Mouse (Mus musculus) right cerebral cortex, postnatal 4 days (tissue): ENCODE measurements around the gene Xylt1.
A peak's percentile ranks its signal among the peaks of the same experiment; 100 is the strongest.

Source experiments
- DNase-seq: peaks from one replicate; pipeline ENCODE4 v3.0.0-alpha.2; 2022

Xylt1 gene

DNA sequence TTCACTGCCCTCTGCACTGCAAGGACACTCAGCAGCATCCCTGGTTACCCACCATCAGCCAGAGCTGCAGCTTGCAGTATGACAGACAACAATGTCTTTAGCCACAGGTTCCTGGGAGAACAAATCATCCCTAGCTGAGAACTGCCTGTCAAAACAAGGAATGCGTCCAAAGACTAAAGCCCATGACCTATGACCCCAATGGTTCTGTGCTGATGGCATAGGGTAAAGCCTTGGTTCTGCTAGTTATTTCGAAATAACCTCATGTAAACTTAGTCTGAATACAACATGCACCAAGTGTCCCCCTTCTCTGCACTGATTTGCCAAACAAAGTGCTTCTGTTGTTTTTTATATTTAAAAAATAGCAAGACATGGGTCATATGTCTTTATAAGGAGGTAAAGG lies 103.8 kb downstream of the Xylt1 start:
- no peak for DNase-seq

DNA sequence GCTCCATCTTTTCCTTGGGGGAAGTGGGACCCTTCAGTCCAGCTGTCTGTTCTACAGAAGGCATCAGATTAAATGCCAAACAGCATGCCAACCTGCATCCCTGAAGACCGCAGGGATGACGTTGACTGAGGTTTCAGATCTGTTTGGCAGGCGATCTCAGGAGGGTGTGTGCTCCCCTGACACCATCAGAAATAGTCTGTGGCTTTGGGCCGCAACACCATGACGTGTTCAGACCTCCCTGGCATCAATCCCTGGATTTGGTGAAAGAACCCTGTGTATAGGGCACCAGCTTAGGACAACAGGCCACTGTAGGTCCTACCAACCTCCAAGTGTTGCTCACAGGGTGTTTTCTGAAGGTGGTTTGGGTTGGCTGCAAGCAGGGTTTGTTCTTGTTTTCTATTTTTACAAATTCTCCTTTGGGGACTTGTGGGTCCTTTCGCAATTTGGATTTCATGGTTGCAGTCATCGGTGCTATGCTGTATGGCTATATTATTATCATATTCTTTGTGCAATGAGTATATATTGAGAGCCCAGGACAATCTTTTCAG lies 104.3 kb downstream of the Xylt1 start:
- no peak for DNase-seq

DNA sequence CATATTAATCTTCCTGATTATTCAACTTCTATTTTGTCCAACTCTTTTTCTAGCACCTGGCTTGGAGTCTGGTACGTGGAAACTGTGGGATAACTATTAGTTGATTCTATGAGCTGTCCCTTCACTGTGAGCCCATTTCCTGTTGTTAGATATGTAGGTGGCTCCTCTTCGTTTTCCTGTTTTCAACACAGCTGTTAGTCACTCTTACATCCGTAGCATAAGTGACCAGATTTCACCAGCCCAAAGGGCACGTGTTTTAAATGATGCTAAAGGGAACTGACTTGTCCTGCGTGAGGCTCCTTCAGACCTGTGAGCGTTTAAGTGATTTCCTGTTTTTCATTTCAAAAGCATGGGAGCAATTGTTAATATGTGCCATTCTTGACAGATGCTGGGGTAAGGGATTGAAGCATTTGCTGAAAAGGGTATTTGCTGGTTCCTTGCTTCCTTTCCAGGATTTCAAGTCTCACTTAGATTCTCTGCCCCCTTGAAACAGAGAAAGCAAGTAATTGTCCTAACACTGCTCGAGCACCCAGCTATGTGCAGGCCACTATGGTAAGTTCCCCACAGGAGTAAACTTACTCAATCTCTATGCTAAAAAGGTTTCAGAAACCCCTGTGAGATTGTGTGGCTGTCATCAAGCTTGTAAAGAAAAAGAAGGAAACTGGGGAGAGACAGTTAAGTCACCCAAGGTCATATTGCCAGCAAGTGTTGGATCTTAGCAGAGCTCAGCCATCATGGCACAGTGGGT lies 105.8 kb downstream of the Xylt1 start:
- DNase-seq = no peak

DNA sequence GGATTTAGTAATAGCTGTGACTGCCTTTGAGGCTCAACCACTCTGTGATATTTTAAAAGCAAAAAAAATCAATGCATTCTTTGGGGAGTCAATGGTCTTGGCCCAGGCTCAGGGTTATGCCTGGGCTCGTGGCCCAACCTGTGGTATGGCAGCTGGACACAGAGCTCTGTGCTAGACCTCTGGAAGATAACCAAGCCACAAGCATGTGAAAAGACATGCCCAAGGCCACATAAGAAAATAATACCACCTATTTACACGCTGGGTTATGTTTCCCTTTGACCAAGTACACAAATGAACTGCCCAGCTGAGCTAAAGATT lies 106.4 kb downstream of the Xylt1 start:
- DNase-seq = no peak

DNA sequence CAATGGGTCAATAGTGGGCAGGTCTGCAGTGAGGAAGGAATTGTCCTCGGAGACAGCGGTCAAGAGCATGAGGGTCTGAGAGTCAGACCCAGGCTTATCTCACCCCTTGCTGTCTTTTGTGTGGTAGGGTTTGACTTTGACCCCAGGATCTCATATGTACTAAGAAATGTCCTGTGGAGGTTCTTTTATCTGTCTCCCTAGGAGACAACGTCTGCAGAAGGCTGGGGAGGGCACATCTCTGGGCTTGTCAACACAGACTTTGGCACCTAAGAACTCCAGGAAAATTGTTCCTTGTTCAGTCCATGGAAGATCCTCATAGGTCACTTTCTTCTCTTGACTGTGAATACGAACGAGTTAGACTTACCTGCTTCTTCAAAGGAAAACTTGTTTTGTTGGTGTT lies 109.2 kb downstream of the Xylt1 start:
- DNase-seq = no peak

DNA sequence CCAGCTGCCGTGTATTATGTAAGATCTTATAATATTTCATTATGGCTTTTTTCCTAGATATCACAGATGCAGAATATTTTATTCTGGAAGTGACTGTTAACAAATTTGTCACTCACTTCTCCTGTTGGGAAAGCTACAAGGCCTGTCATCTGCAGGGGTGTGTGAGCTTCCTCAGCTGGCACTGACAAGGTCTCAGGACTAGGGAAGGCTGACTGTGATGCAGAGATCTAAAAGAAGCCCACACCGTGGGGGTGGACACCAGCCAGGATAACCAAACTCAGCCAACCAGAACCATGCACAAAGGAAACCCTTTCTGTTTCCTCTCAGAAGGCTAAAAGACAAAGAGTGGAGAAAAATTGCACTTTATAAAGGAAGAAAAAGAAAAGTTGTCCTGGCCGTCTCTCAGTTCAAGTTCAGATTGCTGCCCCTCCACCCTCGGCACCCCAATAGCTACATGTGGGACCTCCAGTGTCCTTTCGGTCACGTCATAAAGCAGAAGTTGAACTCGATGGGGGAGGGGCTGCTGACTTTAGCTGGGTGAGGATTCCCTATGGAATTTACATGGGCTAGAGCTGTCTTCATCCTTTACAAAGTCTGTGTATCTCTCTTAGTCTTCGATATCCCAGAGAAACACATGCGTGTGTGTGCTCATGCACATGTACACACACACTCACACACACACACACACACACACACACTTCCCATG lies 109.9 kb downstream of the Xylt1 start:
- DNase-seq = no peak

DNA sequence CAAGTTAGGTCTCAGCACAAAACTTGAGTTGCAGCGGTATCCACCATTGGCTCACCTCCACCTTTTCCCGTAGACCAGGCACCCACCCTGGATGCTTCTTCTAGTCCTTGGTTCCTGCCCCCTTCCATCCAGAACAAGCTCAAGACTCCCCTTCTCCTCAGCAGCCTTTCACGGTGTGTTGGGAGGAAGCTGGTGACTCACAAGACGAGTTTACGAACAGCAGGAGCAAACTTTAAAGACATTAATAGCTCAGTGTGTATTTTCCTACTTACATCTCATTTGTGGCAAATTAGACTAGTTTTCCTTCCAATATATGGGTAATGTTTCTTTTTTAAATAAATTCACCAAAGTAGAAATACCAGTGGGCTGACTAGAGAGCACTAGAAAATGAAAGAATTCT lies 110.7 kb downstream of the Xylt1 start:
- no peak for DNase-seq

DNA sequence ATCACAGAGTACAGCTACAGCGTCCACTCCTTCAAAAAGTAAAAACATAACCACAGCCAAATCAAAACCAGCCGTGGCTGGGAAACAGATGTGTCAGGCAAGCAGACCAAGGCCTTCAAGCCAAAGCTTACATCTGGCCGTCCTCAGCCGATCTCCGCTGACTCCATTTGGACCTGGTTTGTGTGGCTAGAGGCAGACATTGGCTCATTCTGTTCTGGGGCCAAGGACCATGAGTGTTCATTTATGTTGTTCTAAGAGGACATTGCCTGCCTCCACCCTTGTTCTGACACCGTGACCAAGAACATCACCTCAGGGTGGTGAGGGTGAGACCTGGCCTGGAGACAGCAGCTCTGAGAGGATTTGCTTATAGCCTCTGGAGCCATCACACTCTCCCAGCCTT lies 113.4 kb downstream of the Xylt1 start:
- no peak for DNase-seq

DNA sequence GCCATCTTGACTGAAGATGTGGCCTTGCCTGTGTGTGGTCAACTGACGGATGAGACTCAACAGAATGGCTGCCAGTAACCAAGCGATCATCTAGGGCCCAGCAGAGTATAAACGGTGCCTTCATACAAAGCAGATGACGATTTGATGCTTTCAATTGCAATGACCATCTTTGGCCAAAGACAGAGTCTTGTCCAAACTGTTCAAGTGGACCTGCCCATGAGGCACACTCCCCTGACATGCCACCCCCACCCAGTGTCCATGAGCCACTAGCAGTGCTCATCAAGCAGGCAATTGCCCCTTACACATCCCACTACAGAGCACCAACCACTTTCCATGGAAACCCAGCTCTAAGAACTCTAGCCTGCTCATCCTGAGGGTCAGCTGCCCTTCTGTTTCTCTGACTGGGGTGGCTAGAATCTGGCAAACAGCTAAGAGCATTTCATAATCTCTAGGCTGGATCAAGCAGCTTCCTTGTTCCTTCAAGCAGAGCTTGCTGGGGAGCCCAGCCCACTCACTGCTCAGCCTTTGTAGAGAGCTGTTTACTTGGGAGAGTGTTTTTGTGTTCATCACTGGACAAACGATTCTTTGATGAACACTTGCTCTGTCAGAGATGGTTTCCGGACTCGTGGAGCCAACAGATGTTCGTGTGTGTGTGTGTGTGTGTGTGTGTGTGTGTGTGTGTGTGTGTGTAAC lies 114.0 kb downstream of the Xylt1 start:
- DNase-seq = no peak

DNA sequence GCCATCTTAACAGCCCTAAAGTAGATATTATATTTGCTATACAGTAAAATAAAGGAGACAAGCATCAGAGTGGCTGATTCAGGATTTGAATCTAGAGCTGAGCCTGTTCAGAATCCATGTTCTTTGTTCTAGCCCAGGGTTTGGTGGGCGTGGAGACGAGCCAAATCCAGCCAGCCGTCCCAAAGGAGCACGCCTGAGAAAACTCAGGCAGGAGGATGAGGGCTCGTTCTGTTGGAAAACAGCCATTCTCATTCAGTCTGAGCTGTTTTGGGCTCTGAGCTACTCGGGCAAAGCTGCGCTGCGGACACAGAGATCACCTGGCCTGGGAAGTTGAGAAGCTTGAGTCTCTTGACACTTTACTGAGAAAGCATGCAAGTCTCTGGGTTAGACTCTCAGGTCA lies 115.0 kb downstream of the Xylt1 start:
- no peak for DNase-seq

DNA sequence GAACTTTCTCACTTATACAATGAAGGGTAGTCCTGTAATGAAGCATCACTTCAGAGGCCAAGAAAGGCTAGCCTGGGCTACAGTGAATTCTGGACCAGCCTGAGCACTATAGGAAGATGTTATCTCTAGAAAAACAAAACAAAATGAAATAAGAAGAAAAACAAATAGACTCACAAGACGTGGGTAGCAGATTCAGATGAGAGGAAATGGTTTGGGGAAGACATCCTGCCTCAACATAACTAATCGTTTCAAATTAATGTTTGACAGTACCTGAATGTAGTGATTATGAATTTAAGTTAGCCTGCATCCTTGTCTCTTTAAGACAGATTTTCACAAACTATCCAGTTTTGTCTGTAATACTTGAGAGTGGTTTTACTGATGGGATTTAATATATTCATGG lies 117.4 kb downstream of the Xylt1 start:
- no peak for DNase-seq

DNA sequence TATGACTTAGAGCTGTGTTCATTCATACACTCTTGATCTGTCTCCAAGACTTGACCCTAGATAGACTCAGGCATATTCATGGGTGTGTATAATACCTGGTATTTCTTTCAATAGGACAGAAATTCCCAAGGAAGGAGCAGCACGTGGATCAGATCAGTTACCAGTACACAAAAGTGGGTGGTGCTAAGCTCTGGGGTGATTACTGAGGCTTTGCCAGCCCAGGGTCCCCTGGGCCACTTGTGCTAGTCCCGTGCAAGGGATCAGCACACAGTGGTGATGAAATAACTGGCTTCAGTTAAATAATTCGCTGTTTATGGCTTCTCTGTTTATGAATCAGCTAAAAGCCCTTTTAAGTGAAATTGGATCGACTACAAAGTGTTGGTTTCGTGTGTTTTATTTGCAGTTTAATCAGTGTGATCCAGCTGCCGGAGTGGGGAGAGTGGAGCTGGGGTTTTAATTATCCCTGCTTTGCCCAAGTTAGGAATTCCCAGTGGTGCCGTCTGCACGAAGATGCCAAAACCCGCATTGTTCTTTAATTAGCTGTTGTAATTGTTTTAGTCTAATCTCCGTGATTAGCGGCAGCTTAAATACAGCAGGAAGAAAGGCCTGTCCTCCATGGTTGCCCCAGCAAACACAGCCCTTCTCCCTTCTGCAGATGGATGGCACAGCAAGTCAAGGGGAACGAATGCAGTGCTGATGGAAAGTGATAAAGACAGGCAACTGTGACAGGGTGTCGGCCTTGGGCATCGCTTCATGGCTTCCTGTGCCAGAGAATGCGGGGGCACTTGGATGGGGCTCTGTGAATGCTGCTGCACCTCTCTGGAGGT lies 120.8 kb downstream of the Xylt1 start:
- no peak for DNase-seq

DNA sequence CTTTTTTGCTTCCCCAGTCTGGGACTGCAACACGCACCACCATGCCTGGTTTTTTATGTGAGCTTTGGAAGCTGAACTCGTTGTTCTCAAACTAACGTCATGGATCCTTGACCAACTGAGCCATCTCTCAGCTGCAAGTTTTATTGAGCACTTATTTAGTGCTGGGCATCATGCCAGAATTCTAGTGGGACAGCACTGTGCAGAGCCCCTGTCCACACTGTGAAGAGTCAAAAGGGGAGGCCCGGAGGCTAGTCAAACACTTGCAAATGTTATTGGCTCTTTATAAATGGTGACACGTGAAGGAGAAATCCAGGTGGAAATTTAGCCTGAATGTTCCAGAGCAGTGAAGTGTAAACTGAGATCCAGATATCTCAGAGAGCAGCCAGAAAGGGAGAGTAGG lies 121.6 kb downstream of the Xylt1 start:
- no peak for DNase-seq

DNA sequence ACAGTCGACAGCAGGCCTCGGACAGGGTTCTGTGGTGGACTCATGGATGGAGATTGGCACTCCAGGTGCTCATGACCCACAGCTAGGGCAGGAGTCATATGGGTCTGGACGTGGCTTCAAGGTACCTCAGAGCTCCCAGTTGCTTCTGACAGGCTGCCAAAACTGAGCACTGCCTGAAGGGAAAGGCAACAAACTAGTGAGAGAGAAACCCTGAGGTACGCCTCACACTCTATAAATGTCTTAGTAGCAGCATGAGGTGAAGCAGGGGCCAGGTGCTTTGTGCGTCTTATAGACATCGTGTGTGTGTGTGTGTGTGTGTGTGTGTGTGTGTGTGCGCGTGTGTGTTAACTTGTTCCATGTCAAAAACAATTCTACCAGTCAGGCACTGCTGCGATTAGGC lies 122.9 kb downstream of the Xylt1 start:
- no peak for DNase-seq

DNA sequence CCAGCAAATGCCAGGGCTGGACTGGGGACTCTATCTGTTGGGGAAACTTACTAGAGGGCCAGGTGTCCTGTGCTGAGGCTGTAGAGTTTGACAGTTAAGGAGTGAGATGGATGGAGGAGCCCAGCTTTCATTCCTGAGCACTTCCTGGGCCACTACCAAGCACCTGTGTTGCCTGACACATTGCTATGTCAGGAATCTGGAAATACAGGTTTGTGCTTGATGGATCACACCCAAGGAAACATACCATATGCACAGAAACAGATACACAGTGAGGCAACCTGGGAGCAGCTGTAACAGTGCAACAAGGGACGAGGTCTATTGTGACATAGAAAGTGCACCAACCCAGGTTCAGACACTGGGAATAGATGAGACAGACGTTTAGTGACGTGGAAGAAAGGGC lies 125.0 kb downstream of the Xylt1 start:
- DNase-seq = no peak

DNA sequence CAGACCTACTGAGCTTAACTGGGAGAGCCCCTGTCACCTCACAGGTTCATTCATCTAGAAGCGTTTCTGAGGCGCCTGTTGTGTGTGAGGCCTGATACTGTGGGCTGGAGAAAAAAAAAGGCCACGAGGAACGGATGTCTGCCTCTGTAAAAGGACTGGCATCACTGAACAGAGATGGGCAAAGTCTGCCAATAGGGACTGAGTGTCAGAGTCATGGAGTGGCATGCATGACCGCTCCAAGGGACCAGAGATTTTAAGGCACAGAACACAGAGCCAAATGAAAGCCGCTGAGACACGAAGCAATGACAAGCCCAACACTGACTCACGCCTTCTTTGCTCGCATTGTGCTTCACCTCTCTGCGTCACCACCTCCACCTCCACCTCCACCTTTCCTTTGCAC lies 126.6 kb downstream of the Xylt1 start:
- no peak for DNase-seq

DNA sequence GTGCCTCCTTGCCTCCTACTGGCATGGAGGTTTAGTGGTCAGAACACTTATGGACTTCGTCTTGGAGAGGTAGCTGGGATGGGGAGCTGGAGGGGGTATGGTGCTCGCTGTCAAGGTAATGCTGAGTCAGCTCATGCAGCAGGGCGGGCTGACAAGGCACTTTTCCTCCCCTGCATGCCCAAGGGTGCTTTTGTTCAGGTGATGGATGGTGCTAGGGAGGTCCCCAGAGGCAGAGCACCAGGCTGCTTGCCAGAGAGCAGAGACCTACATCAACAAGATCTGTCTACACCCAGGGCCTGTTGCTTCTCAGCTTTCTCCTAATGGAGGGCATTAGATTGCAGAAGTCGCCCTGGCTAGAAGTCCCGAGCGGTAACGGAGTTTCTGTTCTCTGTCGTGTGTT lies 127.3 kb downstream of the Xylt1 start:
- DNase-seq = no peak

DNA sequence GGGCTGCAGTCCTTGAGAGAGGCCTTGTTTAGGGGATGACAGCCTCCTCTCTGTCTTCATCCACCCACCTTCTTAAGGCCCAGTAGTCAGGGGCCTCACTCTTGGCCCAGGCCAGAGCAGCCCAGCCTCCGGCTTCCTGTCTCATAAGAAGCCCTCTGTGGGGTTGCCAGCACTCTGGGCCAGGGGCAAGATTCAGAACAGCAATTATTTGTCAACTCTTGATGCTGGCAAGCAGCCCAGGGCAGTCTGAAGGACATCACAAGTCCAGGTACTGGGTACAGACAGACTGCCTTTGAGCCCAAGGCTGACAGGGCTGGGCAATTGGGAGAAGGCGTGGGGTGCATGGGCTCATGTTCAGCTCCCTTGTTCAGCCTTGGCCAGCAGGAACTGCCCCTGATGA lies 129.3 kb downstream of the Xylt1 start:
- peak; percentile 47 for DNase-seq

DNA sequence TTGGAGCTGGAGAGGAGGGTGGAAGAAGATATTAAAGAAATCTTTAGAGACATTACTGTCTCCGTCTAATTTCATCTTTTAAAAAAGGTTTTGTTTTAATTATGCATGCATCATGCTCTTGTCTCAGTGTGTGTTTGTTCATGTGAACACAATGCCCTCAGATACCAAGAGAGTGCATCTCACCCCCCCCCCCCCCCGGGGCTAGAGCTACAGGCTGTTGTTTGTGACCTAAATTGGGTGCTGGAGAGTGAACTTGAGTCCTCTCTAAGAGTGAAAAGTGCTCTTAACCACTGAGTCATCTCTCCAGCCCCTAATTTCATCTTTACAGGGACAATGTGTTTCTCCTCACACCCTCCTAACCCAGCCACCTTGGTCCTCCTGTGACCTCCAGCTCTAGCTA lies 131.5 kb downstream of the Xylt1 start:
- DNase-seq = no peak

DNA sequence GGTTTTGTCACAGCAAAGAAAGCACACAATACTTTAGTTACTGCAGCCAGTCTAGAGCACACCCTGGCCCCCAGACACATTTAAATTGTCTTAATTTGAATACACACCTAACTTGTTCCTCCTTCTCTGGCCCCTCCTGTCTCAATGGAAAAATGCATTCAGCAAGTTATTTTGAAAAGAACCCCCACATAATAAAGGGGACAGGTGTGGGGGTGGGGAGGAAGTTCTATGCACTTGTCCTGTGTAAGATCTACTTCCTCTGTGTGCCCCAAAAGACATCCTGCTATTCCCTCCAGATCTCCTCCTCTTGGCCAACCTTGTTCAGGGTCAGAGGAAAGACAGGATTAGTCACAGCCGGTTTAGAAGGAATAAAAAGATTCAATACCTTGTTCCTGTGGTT lies 135.0 kb downstream of the Xylt1 start:
- DNase-seq = no peak

DNA sequence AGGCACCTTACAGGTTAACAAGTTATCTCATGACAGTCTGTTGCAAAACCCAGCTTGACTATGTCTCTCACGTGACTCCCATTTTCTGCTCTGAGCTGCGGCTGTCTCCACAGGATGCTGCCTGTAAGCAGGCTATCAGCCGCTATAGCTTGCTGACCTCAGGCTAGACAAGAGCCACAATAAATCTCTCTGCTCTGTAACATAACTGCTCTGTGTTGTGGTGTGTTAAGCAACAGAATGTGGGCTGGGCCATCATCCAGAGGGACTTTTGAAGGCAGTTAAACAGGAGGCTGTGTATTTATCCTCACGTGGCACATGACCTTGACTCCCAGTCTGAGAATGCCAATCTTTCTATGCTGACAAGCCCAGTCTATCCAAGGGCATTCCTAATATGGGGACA lies 136.1 kb downstream of the Xylt1 start:
- DNase-seq = no peak

DNA sequence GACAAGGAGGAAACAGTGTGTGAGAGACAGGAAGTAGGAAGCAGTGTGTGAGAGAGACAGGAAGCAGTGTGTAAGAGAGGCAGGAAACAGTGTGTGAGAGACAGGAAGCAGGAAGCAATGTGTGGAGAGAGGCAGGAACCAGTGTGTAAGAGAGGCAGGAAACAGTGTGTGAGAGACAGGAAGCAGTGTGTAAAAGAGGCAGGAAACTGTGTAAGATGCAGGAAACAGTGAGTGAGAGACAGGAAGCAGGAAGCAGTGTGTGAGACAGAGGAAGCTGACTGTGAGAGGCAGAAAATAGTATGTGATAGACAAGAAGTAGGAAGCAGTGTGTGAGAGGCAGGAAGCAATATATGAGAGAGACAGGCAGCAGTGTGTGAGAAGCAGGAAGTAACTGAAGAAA lies 140.6 kb downstream of the Xylt1 start:
- no peak for DNase-seq

DNA sequence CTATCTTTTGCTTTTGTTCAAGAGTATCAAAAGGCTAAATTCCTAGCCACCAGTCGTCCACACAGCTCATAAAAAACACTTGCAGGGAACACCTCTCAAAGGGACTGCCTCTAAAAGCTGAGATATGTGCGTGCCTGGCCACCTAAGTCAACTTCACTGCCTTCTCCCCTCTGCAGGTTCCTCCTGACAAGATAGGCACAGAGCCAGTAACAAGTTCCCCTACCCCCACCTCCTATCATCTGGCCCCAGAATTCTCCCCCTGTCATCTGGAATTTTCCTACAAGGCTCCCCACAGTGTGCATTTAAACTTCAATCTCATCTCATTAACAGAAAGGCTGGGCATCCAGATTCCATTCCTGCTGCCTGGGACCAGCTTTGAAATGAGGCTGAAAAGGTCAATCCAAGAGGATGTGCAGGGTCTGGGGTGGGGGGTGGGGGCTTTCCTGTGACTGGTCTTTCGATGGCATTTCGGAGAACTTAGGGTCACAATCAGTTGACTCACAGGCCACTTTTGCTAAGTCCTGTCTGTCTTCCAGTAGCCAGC lies 141.4 kb downstream of the Xylt1 start:
- no peak for DNase-seq
